Mouse (Mus musculus) heart, postnatal 0 days (tissue): Measurements from ENCODE around the gene Spns2. TPM values are rescaled to one million over a fixed set of nuclear protein-coding genes. Genes with fewer than 3 reads are reported as not detected.

ENCODE experiments used
- ATAC-seq: fragments of 200-750 bp; cut with Nextera tagmentation; 2 replicates; pipeline ENCODE4 v1.8.0; 2017; ENCODE audit warnings: low read depth, moderate number of reproducible peaks, moderate library complexity; ENCODE audit not compliant: insufficient read depth
- DNase-seq: peaks from one replicate; pipeline ENCODE4 v3.0.0-alpha.2; 2016; ENCODE audit warnings: low spot score
- H3K27ac ChIP-seq: fragments of 300-500 bp; sonication (generic); 2 replicates; pipeline ENCODE4 v1.5.1; 2014; ENCODE audit warnings: low read depth, mild to moderate bottlenecking
- H3K27me3 ChIP-seq: fragments of 300-500 bp; sonication (generic); 2 replicates; pipeline ENCODE4 v1.6.1; 2014; ENCODE audit warnings: low read length, mixed read lengths; ENCODE audit not compliant: control insufficient read depth, insufficient read depth
- H3K36me3 ChIP-seq: fragments of 300-500 bp; sonication (generic); replicated peaks from 2 replicates; pipeline ENCODE4 v1.6.1; 2014; ENCODE audit warnings: low read length, mixed read lengths; ENCODE audit not compliant: control insufficient read depth, insufficient read depth
- H3K4me1 ChIP-seq: fragments of 300-500 bp; sonication (generic); 2 replicates; pipeline ENCODE4 v1.6.1; 2014; ENCODE audit warnings: antibody characterized with exemption; ENCODE audit not compliant: control insufficient read depth, insufficient read depth
- H3K4me2 ChIP-seq: fragments of 300-500 bp; sonication (generic); 2 replicates; pipeline ENCODE4 v1.6.1; 2014; ENCODE audit warnings: low read depth, mild to moderate bottlenecking, low read length, moderate library complexity
- H3K4me3 ChIP-seq: fragments of 300-500 bp; sonication (generic); 2 replicates; pipeline ENCODE4 v1.5.1; 2014; ENCODE audit warnings: low read depth, low read length
- H3K9ac ChIP-seq: fragments of 300-500 bp; sonication (generic); replicated peaks from 2 replicates; pipeline ENCODE4 v1.6.1; 2014; ENCODE audit warnings: low read depth, low read length, mixed read lengths
- H3K9me3 ChIP-seq: fragments of 300-500 bp; sonication (generic); replicated peaks from 2 replicates; pipeline ENCODE4 v1.6.1; 2016; ENCODE audit warnings: low read length; ENCODE audit not compliant: control insufficient read depth
- CTCF ChIP-seq: IDR thresholded peaks from 2 replicates; pipeline ENCODE4 v1.5.1; 2016; ENCODE audit warnings: antibody characterized with exemption, control low read depth, low read depth
- EP300 ChIP-seq: IDR thresholded peaks from 2 replicates; pipeline ENCODE4 v1.6.1; 2016; ENCODE audit warnings: antibody characterized with exemption, low read depth
- WGBS: fragments of 180-500 bp; shearing (Covaris S2); extraction: QIAGEN DNeasy Blood & Tissue Kit; methylation state at CpG from one replicate; pipeline ENCODE4 v1.1.7; 2014; 5-methylcytosine and 5-hydroxymethylcytosine counted together
- polyA plus RNA-seq: library from polyadenylated mRNA; unstranded; fragments of >200 nt; fragmentation: Nextera tagmentation; extraction: Ambion mirVana; gene quantifications from 2 replicates; pipeline ENCODE4 v1.2.1, GENCODE M21; 2015
- total RNA-seq: library from RNA; depleted of rRNA; stranded (reverse); fragments of >200 nt; gene quantifications from 2 replicates; pipeline ENCODE4 v1.2.3, GENCODE M21; 2014; ENCODE audit warnings: low replicate concordance; rRNA removed

Spns2 gene
- total and polyA plus RNA-seq, 2 experiments from 2014 or later, result 2.9 to 44.2 TPM

DNA sequence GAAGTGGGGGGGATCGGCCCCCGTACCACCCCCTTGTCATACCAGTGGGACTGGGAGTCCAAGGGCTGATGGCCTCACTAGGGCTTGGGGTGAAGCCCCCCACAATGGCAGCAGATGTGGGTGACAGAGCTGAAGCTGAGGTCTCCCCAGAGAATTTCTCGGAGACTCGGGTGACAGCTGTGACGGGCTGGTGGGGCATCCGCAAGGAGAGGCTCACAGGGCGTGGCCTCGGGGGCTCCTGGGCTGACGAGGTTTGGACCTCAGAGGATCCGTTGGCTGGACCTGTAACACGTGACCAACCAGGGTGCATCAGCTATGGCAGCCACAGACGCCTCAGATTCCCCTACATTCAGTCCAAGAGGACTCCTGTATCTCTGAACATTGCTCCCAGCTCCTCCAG lies 86.7 kb downstream of the Spns2 start:
- H3K4me3 ChIP-seq, result no peak overlapping the region
- peaks cover 42% of the 10 kb centered on the region for H3K36me3 ChIP-seq
- peaks cover 34% of the 10 kb centered on the region for H3K4me1 ChIP-seq
- no peaks in the 10 kb centered on the region for H3K9me3 ChIP-seq
- 86% methylated on average over 12 of the region's 12 CpGs for WGBS
- DNase-seq (no peak), ATAC-seq (no peak)
- H3K9ac ChIP-seq, result no peak overlapping the region
- no peak overlapping the region for H3K27ac ChIP-seq
- no peaks in the 10 kb centered on the region for H3K27me3 ChIP-seq
- no peak for TF ChIP-seq CTCF
- no peak for TF ChIP-seq EP300
- H3K4me2 ChIP-seq, result no peak overlapping the region

DNA sequence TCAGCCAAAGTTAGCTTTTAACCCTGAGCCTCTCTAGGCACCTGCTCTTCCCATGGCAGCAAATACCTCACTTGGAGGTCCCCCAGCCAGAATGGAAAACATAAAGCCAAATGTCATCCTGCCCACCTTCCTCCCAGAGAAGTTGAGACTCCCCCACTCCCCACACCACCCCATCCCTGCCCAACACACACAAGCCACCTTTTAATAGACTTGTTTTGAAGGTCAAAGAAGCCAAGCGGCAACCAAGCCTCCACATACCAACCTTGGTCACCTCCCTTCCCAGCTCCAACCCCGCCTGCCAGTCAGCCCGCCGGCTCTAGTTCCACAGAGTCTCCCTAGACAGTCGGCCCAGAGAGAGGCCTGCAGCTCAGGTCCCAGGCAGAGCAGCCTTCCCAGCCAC lies 87.7 kb downstream of the Spns2 start:
- WGBS, result 32% methylated on average over 5 of the region's 5 CpGs
- Histone ChIP-seq H3K9ac (0 out of 2 replicates have a peak overlapping the region, but pooled peaks have one; percentile 13), H3K9me3 (no peaks in the 10 kb centered on the region), H3K4me3 (no peak overlapping the region), H3K27ac (peak overlapping the region; percentile 61), H3K36me3 (peaks cover 42% of the 10 kb centered on the region), H3K4me1 (peaks cover 34% of the 10 kb centered on the region), H3K27me3 (no peaks in the 10 kb centered on the region), H3K4me2 (no peak overlapping the region)
- ATAC-seq (peak; percentile 22; the same call in 1 of the 2 replicates), DNase-seq (peak; percentile 30)
- no peak for TF ChIP-seq EP300
- no peak for TF ChIP-seq CTCF

Other genes starting within 250 kb of the Spns2 start
- gene Slc13a5, start 222.7 kb downstream of the Spns2 start, total RNA-seq, result not detected in 2 replicates
- gene Slc13a5, start 222.7 kb downstream of the Spns2 start, polyA plus RNA-seq, result not detected in 2 replicates
- 2.6 and 3.4 TPM in 2 replicates for gene Xaf1, start 188.3 kb downstream of the Spns2 start, total RNA-seq
- 12.7 and 19.2 TPM in 2 replicates for gene Xaf1, start 188.3 kb downstream of the Spns2 start, polyA plus RNA-seq
- gene Fbxo39, start 175.5 kb downstream of the Spns2 start, total RNA-seq, result not detected in 2 replicates
- gene Fbxo39, start 175.5 kb downstream of the Spns2 start, polyA plus RNA-seq, result not detected in 2 replicates
- gene Tekt1, start 127.5 kb downstream of the Spns2 start, total RNA-seq, result not detected in 2 replicates
- 0.19 and 0.62 TPM in 2 replicates for gene Tekt1, start 127.5 kb downstream of the Spns2 start, polyA plus RNA-seq
- gene Smtnl2, start 78.2 kb downstream of the Spns2 start, total RNA-seq, result 88.5 and 93.0 TPM in 2 replicates
- gene Smtnl2, start 78.2 kb downstream of the Spns2 start, polyA plus RNA-seq, result 72.9 and 79.2 TPM in 2 replicates
- gene Ggt6, start 54.4 kb downstream of the Spns2 start, total RNA-seq, result 5.3 TPM in 1 of 2 replicates, not detected in the other
- 0.05 TPM in 1 of 2 replicates, not detected in the other for gene Ggt6, start 54.4 kb downstream of the Spns2 start, polyA plus RNA-seq
- 20.5 and 20.9 TPM in 2 replicates for gene Mybbp1a, start 48.5 kb downstream of the Spns2 start, total RNA-seq
- 41.3 and 42.1 TPM in 2 replicates for gene Mybbp1a, start 48.5 kb downstream of the Spns2 start, polyA plus RNA-seq
- not detected in 2 replicates for gene Spns3, start 60.6 kb upstream of the Spns2 start, total RNA-seq
- 0.04 TPM in 2 replicates for gene Spns3, start 60.6 kb upstream of the Spns2 start, polyA plus RNA-seq
- 47.5 and 51.1 TPM in 2 replicates for gene Ube2g1, start 117.4 kb upstream of the Spns2 start, total RNA-seq
- gene Ube2g1, start 117.4 kb upstream of the Spns2 start, polyA plus RNA-seq, result 56.4 and 58.6 TPM in 2 replicates
- gene Ankfy1, start 200.1 kb upstream of the Spns2 start, total RNA-seq, result 27.4 and 31.0 TPM in 2 replicates
- 6.3 and 7.6 TPM in 2 replicates for gene Ankfy1, start 200.1 kb upstream of the Spns2 start, polyA plus RNA-seq